Mouse (Mus musculus) layer of hippocampus, postnatal 10 days (tissue): ENCODE measurements around the gene Glycam1. TPM values are rescaled to one million over a fixed set of nuclear protein-coding genes. Genes with fewer than 3 reads are reported as not detected.

Experiments used
- DNase-seq, 2 experiments: peaks; one replicate each; pipeline ENCODE4 v3.0.0; 2021; ENCODE audit warnings: low spot score in 2 of 2
- total RNA-seq, 2 experiments: library from RNA; stranded (reverse); gene quantifications; 2 replicates each; pipeline ENCODE4 v1.2.3; 2021

The Glycam1 gene
- total RNA-seq, 2 experiments from 2014 or later = 1.1 to 1.6 TPM

- no peak for DNase-seq
Observed at GRCm38 (mm10) chr15:103519386-103520378, 45.2 kb downstream of the Glycam1 start.

GRCm38 (mm10) chr15:103518600-103519385, 46.1 kb downstream of the Glycam1 start:
- DNase-seq = no peak

GRCm38 (mm10) chr15:103514914-103515313, 50.0 kb downstream of the Glycam1 start:
- peak; percentile 4 to 13 for DNase-seq

- DNase-seq = peak; percentile 68 to 79
Observed at GRCm38 (mm10) chr15:103514119-103514518, 50.8 kb downstream of the Glycam1 start.

- DNase-seq = peak in 1 of 2 experiments; percentile 41
Observed at GRCm38 (mm10) chr15:103513621-103514031, 51.3 kb downstream of the Glycam1 start.

Other genes with a start within 250 kb of the Glycam1 start
- gene Zfp385a, start 225.0 kb downstream of the Glycam1 start, total RNA-seq = 10 to 100 TPM; 36.5 to 45.0 TPM
- gene Itga5, start 198.3 kb downstream of the Glycam1 start, total RNA-seq = 1 to 10 TPM; 6.7 to 7.5 TPM
- not detected for gene Gtsf1, start 134.6 kb downstream of the Glycam1 start, total RNA-seq
- gene Gtsf2, start 116.6 kb downstream of the Glycam1 start, total RNA-seq = not detected
- gene Nckap1l, start 111.3 kb downstream of the Glycam1 start, total RNA-seq = 1 to 10 TPM; 8.7 TPM
- 10 to 100 TPM; 48.2 to 53.9 TPM for gene Pde1b, start 62.0 kb downstream of the Glycam1 start, total RNA-seq
- gene Ppp1r1a, start 27.1 kb downstream of the Glycam1 start, total RNA-seq = 100 to 1,000 TPM; 147 to 157 TPM
- not detected for gene Mucl1, start 190.4 kb upstream of the Glycam1 start, total RNA-seq